Mouse (Mus musculus) urinary bladder, postnatal 25 days (tissue): Measurements from ENCODE around the gene Fbxl15.

Experiments
- DNase-seq: peaks from one replicate; pipeline ENCODE4 v3.0.0; 2022; ENCODE audit warnings: low spot score

Gene Fbxl15

DNA sequence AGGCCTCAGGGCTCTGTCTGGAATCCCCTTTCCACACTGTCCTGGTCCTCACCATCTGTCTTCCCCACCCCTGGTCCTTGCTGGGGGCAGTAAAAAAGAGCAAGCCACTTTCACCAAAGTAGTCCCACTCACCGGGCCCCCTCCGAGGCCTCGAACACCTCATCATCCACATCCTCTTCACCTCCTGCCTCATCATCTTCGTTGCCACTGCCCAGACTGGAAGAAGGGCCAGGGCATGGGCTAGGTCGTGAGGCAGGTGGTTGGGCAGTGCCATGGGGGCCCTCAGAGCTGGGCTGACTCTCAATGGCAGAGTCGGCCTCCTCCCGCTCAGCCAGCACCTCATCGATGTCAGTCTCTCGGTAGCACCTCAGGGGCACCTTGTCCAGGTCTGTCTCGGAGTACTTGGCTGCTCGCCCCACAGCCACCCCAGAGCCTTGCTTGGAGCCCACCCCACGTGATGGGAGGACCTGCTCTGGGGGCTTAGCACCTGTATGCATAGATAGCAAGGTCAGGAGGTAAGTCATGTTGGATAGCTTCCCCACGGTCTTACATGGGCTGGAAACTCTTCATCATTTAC, 4.9 kb upstream of the Fbxl15 start:
- DNase-seq = no peak

DNA sequence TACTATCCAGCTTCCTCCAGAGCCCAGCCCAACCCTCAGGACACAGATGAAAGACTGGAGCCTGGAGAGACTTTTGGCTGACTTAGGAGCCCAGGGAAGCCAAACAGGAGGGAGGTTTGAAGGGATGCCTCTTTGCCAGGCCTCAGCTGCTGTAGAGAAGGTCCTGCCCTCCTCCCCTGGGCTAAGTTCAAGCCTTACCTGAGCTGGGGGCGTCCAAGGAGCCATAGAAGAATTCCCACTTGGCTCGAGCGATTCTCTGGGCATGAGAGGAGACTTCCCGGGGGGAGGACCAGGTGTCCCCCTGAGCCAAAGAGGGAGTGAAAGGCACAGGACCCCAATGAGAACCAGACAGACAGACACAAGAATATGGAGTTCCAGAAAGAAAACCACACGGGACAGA, 4.3 kb upstream of the Fbxl15 start:
- no peak for DNase-seq

DNA sequence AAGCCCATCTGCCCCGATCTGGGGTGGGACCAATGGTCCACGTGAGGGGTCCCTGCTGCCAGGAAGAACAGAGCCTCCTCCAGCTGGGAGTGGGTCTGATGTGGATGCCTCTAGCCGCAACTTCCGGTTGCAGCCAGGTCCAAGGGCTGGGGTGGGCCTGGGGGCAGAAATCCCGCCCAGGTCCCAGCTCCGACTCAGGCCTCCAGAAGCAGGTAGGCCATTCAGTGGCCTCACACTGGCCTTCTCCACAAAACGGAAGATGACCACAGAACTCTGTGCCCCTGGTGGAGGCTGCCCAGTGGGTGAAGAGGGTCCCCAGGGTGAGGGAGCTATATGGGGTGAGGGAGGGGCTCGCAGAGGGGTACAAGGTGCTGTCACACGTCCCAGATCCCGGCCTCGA, 3.6 kb upstream of the Fbxl15 start:
- DNase-seq = no peak

DNA sequence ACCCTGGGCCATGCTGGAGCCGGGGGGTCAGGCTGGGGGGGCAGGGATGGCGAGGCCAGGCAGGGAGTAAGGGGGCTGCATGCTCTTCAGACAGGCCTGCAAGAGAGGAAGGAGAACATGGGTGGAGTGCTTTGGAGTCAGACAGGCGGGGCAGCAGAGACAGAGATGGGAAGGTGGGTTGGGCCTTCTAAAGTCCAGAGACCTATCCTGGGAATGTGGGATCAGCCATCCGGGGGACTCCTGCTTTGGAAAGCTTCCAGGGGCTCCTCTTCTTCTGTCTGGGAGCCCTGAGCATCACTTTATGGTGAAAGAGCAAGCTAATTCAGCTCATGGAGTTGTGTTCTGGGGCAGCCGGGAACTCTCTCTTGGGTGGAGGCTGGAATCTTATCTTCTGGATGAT, 3.1 kb upstream of the Fbxl15 start:
- DNase-seq = no peak

DNA sequence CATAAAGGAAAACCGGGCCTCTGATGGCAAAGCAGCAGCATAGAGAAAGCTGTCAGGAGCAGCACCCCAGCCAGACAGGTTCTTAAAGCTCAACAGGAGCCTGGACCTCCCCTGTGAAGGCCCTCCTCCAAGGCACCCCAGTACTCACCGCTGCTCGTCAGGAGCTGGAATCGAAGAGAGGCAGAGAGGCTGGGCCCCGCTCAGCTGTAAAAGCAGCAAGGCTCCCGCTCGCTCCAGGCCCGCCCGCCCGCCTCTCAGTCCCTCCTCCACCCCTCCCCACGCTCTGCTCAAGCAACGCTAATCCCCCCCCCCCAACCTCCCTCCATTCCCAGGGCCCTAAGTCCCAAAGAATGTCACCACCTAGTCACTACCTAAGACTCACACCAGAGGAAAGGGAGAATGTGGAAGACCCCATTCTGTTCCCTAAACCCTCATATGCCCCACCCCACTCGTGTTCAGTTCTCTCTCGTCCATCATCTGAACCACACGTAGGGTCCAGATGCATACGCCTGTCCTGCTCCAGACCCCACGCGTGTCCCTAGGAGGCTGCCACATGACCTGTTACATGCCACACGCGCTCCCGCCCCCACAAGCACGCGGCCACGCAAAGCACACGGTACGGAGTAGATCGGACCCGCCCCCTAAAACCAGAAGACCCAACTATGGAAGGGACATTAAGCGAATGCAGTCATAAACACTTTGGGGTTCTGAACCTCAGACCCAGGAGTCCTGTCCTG, 1.8 kb upstream of the Fbxl15 start:
- no peak for DNase-seq

DNA sequence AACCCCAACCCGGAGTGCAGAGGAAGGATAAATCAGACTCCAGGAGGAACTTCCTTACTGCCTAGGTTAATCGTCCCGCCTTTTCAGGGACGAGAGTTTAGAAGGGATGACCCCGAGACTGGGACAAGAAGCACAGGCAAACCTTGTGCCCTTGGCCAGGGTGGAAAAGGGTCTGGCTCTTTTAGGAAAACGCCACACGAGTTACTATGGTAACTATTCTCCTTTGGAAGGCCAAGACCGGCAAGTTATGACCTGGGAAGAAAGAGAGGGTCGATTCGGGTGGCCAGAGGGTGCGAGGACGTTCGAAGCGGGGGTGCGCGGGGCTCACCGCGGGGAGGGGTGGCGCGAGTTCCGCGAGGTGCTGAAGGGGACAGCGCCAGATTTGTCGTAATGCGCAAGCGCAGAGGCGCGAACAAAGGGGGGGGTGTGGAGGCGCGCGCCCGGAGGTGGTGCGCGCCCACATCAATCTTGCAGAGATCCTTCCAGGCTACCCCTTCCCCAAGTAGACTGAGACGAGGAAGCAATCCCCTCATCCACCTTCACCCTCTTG, 1.2 kb upstream of the Fbxl15 start, which contains the start of gene Psd:
TSS of gene Psd (minus strand) at position 401 of the 550 bp plus-strand sequence.
- no peak for DNase-seq

DNA sequence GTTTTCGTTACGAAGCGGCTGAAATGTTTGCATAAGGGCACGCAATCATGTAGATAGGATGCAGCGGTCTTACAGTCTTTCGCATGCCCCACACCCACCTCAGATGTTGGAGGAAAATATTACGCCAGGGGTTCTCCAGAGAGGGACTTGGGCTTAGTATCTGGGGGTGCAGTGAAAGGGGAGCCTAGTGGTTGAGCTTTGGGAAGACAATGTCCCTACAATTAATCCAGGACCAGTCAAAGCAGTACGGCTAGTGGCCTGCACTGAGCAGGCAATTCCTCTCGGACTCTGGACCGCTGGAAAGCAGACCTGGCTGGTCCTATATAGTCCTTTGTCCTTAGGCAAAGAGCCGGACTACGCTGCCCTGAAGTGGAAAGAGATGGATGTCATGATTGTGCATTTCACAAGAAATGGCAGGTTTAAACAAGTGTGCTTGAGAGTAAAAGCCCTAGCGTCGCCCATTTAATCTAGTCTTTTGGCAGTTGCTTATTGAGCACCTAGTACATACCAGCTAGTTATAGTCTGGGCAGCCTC, 386 bp upstream of the Fbxl15 start:
- no peak for DNase-seq

DNA sequence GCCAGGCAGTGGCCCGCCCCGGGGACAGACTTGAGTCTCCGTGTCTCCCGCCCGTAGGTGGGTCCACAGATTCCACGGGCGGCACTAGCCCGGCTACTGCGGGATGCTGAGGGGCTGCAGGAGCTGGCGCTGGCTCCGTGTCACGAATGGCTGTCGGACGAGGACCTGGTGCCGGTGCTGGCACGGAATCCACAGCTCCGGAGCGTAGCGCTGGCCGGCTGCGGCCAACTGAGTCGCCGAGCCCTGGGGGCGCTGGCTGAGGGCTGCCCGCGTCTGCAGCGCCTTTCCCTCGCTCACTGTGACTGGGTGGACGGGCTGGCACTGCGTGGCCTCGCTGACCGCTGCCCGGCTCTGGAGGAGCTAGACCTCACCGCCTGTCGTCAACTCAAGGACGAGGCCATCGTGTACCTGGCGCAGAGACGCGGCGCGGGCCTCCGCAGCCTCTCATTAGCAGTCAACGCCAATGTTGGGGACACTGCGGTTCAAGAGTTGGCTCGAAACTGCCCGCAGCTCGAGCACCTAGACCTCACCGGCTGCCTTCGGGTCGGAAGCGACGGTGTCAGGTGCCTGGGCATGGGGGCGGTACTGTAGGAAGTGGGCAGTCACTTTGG, 1.2 kb downstream of the Fbxl15 start:
- DNase-seq = no peak

- DNase-seq = peak; percentile 78
Observed at GRCm38 (mm10) chr19:46329951-46330350, 2.0 kb downstream of the Fbxl15 start.

- DNase-seq = no peak
Observed at GRCm38 (mm10) chr19:46330696-46331095, 2.7 kb downstream of the Fbxl15 start.

- no peak for DNase-seq
Observed at GRCm38 (mm10) chr19:46331326-46331725, 3.3 kb downstream of the Fbxl15 start.

DNA sequence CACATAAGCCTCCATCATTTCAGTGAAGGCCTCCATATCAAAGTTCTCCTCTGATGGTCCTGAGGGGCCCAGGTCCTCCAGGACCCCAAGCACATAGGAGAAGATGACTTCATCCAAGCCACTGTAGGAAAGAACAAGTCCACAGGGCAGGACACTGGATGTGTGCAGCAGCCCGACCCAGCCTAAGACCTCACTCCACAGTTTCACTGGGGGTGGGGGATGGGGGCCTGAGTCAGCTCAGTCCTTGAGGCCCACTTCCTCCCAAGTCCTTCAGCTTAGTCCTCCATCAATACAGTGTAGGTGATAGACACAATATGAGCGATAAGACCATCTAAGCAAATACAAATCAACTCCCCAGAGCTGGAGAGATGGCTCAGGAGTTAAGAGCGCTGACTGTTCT, 4.0 kb downstream of the Fbxl15 start:
- no peak for DNase-seq

GRCm38 (mm10) chr19:46332721-46333339, 4.8 kb downstream of the Fbxl15 start:
- no peak for DNase-seq

GRCm38 (mm10) chr19:46333906-46334305, 5.9 kb downstream of the Fbxl15 start:
- DNase-seq = no peak

DNA sequence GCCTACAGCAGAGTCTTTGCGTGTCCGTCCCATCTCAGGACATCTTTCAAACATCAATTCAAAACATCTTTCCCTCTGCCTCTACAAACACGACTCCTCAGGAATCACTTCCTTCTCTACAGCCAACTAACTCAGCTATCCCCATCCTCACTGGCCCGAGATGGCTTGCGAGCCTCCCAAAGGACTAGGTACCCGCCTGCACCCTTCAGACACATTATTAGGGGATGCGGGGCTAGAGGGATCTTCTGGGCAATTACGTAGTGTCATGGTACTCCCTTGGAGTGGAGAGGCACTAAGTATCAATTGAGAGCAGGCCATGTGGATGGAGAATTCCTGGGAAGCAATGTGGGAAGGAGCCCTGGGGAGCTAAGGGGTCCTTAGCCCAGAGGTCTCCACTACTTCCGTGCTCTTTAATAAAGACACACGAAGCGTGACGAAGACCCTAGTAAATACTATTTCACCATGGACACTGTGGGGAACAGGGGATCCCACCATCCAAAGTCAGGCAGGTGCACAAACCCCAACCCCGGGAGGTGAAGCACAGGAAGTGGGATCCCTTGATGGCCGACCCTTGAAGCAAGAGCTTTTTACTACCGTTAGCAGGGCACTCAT, 9.8 kb downstream of the Fbxl15 start:
- DNase-seq = no peak

DNA sequence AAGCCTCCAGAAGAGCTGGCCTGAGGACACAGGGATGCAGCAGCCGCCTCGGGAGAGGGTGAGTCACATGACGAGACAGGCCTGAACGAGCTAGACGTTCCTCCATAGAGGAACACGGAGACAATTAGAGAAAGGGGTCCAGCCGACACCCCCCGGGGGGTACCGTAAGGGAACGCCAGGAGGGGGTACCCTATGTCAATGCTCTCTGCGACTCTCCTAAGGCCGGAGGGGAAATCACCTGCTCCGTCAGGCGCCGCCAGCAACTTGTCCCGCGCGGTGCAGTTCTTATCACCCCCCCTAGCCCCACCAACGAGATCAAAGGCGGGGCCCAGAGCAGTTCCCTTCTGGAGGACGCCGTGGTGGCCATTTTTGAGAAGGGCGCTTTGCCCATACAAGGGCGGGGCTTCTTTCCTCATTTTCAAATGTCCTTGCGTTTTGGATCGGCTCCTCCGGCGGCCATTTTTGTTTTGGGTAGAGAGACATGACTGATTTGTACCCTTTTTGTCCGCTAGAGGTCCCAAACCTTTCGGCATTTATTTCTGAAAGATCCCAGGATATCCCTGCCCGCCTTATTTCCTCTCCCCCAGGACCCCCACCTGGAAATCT, 10.4 kb downstream of the Fbxl15 start, which contains the start of gene Cuedc2:
TSS of gene Cuedc2 (minus strand) at position 372 of the 606 bp plus-strand sequence.
- DNase-seq = peak; percentile 95

- DNase-seq = no peak
Observed at GRCm38 (mm10) chr19:46338942-46339286, 10.9 kb downstream of the Fbxl15 start.

- DNase-seq = no peak
Observed at GRCm38 (mm10) chr19:46339287-46339971, 11.4 kb downstream of the Fbxl15 start.

- no peak for DNase-seq
Observed at GRCm38 (mm10) chr19:46344710-46345419, 16.9 kb downstream of the Fbxl15 start.

DNA sequence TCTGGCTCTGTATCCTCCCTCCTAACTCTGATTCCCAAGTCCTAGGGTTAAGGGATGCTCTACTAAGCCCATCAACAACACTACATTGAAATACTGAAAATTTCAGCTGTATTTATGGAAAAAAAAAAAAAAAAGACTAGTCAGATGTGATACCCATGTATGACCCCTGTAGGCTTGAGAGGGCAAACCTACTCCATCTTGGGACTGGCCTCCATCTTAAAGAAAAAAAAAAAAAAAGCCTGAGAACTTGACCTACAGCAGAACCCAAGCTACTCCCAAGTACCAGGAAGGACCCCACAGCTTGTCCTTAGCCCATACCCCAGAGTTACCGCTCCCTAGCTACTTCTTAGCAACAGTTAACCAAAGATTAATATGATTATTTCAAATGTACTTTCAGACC, 19.2 kb downstream of the Fbxl15 start:
- no peak for DNase-seq
